Mouse (Mus musculus) liver, embryonic 14 days (tissue): ENCODE results near the gene Ankrd11. TPM values are rescaled to one million over a fixed set of nuclear protein-coding genes. Genes with fewer than 3 reads are reported as not detected.

ENCODE experiments used
- polyA plus RNA-seq: library from polyadenylated mRNA; depleted of rRNA; stranded (reverse); fragments of >200 nt; gene quantifications from 2 replicates; pipeline ENCODE4 v1.2.3, GENCODE M21; 2012; rRNA removed

The Ankrd11 gene
- 11.9 and 12.9 TPM in 2 replicates for polyA plus RNA-seq

GRCm38 (mm10) chr8:123042158-123042973 is at the start of gene Ankrd11:
Ankrd11 (minus strand) TSS chr8:123042277.

GRCm38 (mm10) chr8:123062721-123063120 is 20.6 kb upstream of the Ankrd11 start, which contains the start of gene Spg7:
Spg7 (plus strand) TSS chr8:123062942.

DNA sequence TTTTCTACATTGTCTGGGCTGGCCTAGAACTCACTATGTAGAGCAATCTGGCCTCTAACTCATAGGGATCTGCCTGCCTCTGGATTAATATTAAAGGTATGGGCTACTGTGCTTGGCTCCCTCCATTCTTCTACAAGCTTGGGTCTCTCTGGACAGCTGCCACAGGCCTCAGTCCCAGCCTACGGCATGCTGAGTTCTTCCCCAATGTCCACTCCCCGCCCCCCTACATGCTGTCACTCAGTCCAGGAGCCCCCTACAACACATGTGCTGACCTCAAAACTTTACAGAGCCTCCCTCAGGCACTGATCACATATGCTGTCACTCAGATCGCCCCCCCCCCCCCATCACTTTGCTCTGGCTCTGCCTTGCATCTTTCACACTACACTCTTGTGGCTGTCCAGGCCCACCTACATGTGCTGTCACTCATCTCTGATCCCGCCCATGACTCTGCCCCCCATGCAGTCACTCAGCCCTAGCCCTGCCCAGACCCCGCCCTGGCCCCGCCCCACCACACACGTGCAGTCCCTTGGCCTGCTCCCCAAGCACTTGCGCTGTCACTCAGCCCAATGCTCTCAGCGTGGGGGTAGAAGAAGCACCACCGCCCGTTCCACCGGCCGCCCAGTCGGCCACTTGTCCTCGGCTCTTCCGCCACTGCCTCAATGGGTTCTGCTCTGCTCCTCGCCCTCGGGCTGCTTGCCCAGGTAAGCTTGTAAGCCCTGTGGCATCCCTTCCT is 194.1 kb downstream of the Ankrd11 start, which contains the start of gene Cdh15:
Gene Cdh15, plus strand, starts transcription at position 138 of the 733 bp plus-strand sequence.

Other genes starting within 250 kb of the Ankrd11 start
- gene Cdh15, start 194.3 kb downstream of the Ankrd11 start, polyA plus RNA-seq = 0.01 and 0.41 TPM in 2 replicates
- 24.9 and 28.3 TPM in 2 replicates for gene Spg7, start 20.7 kb upstream of the Ankrd11 start, polyA plus RNA-seq
- 1,342 and 1,378 TPM in 2 replicates for gene Rpl13, start 60.1 kb upstream of the Ankrd11 start, polyA plus RNA-seq
- 1.8 and 2.1 TPM in 2 replicates for gene Cpne7, start 75.1 kb upstream of the Ankrd11 start, polyA plus RNA-seq
- gene Sult5a1, start 116.0 kb upstream of the Ankrd11 start, polyA plus RNA-seq = 0.71 and 0.92 TPM in 2 replicates
- 0.07 and 0.14 TPM in 2 replicates for gene Dpep1, start 144.0 kb upstream of the Ankrd11 start, polyA plus RNA-seq
- 28.4 and 33.8 TPM in 2 replicates for gene Chmp1a, start 170.5 kb upstream of the Ankrd11 start, polyA plus RNA-seq
- 0.23 and 0.27 TPM in 2 replicates for gene Spata33, start 170.6 kb upstream of the Ankrd11 start, polyA plus RNA-seq
- gene Cdk10, start 182.6 kb upstream of the Ankrd11 start, polyA plus RNA-seq = 13.4 and 15.3 TPM in 2 replicates
- 0.78 and 0.99 TPM in 2 replicates for gene Spata2l, start 194.0 kb upstream of the Ankrd11 start, polyA plus RNA-seq
- 7.4 and 8.2 TPM in 2 replicates for gene Zfp276, start 211.9 kb upstream of the Ankrd11 start, polyA plus RNA-seq
- gene Vps9d1, start 212.1 kb upstream of the Ankrd11 start, polyA plus RNA-seq = 6.1 and 7.4 TPM in 2 replicates